Mouse (Mus musculus): ENCODE measurements around the gene Cers2. TPM values are rescaled to one million over a fixed set of nuclear protein-coding genes. Genes with fewer than 3 reads are reported as not detected.

The Cers2 gene
- polyA plus RNA-seq, 1 experiment: 95.7 TPM

DNA sequence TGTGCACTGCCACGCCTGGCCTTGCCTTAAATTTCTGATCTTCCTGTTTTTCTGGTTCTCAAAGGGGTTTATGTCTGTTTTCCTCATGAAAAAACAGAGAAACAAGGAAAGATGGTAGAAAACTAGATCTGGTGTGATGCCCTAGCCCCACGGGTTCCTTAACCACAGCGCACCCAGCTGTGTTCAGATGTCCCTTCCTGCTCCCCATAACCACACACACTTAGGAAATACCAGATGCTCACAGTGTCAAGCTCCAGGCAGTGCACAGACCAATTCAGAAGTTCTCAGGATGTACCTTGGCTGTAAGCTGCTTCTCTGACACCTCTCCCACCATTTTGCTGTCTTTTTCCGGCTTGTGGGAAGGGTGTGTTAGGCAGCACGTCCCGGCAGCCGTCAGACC is 20.3 kb upstream of the Cers2 start:
- H3K27me3 ChIP-seq (ENCODE audit: control insufficient read depth, insufficient read depth, low read length): no peaks in the 10 kb centered on the region
- 53% methylated on average over 7 of the region's 7 CpGs for WGBS
- no peak for TF ChIP-seq CTCF (IDR thresholded peaks at IDR 0.05; ENCODE audit: extremely low read depth, insufficient read depth, insufficient read length, insufficient replicate concordance)
- TF ChIP-seq POLR2A (IDR thresholded peaks at IDR 0.05; ENCODE audit: low read depth, low read length): no peak
- peaks cover 17% of the 10 kb centered on the region for H3K36me3 ChIP-seq (ENCODE audit: control insufficient read depth, insufficient read depth, low read length)
- H3K4me3 ChIP-seq (ENCODE audit: extremely low read depth, insufficient read depth, insufficient read length): no peak overlapping the region
- H3K27ac ChIP-seq (ENCODE audit: insufficient read depth, low read length): no peak overlapping the region
- no peaks in the 10 kb centered on the region; the same call in 1 of the 2 replicates for H3K4me1 ChIP-seq (ENCODE audit: control insufficient read depth, insufficient read depth, insufficient read length)
- no peak for DNase-seq (ENCODE audit: low read depth in 1 of 2, low spot score in 2 of 2)

- no peaks in the 10 kb centered on the region; the same call in 1 of the 2 replicates for H3K4me1 ChIP-seq (ENCODE audit: control insufficient read depth, insufficient read depth, insufficient read length)
- no peaks in the 10 kb centered on the region for H3K27me3 ChIP-seq (ENCODE audit: control insufficient read depth, insufficient read depth, low read length)
- no peak for TF ChIP-seq POLR2A (IDR thresholded peaks at IDR 0.05; ENCODE audit: low read depth, low read length)
- no peak for TF ChIP-seq CTCF (IDR thresholded peaks at IDR 0.05; ENCODE audit: extremely low read depth, insufficient read depth, insufficient read length, insufficient replicate concordance)
- no peak overlapping the region for H3K4me3 ChIP-seq (ENCODE audit: extremely low read depth, insufficient read depth, insufficient read length)
- H3K36me3 ChIP-seq (ENCODE audit: control insufficient read depth, insufficient read depth, low read length): peaks cover 17% of the 10 kb centered on the region
- no peak for DNase-seq (ENCODE audit: low read depth in 1 of 2, low spot score in 2 of 2)
- WGBS: 86% methylated on average over 5 of the region's 5 CpGs
- no peak overlapping the region for H3K27ac ChIP-seq (ENCODE audit: insufficient read depth, low read length)
These were observed 19.9 kb upstream of the Cers2 start for GRCm38 (mm10) chr3:95294718-95295117.

DNA sequence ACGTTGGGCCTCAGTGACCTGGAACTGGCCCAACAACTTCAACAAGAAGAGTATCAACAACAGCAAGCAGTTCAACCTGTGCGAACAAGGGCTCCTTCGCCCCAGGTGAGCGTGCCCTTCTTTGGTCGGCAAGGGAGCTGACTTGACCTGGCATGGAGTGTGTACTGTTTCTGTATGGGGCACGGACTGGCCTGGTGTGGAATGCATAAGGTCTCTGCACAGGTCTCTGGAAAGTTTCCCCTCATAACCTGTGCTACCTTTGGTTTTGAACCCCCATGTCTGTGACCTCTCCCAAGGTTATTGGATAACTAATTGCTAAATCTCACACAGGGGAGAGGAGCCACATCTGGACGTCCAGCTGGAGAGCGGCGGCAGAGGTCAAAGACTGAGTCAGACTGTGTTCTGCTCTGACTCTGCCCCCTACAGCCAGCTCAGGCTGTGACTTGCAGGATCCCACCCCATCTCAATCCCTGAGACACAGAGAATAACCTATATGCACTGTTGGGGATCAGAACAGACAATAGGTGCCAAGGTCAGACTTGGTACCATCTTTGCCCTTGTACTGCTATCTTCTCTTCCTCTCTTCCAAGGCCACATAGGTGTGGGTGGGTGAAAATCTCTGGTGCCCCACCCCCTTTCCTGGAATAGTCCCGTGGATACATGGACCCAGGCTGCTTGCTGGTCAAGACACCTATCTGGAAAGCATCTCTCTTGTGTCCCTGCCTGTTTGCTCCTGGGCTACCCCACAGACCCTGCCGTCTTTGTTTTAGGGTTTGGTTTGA is 19.1 kb upstream of the Cers2 start:
- DNase-seq (ENCODE audit: low read depth in 1 of 2, low spot score in 2 of 2): no peak
- 89% methylated on average over 11 of the region's 11 CpGs for WGBS
- Histone ChIP-seq H3K4me1 (ENCODE audit: control insufficient read depth, insufficient read depth, insufficient read length) (no peaks in the 10 kb centered on the region; the same call in 1 of the 2 replicates), H3K27me3 (ENCODE audit: control insufficient read depth, insufficient read depth, low read length) (no peaks in the 10 kb centered on the region), H3K27ac (ENCODE audit: insufficient read depth, low read length) (no peak overlapping the region), H3K36me3 (ENCODE audit: control insufficient read depth, insufficient read depth, low read length) (peaks cover 17% of the 10 kb centered on the region), H3K4me3 (ENCODE audit: extremely low read depth, insufficient read depth, insufficient read length) (no peak overlapping the region)
- TF ChIP-seq CTCF (IDR thresholded peaks at IDR 0.05; ENCODE audit: extremely low read depth, insufficient read depth, insufficient read length, insufficient replicate concordance) (no peak), POLR2A (IDR thresholded peaks at IDR 0.05; ENCODE audit: low read depth, low read length) (no peak)

DNA sequence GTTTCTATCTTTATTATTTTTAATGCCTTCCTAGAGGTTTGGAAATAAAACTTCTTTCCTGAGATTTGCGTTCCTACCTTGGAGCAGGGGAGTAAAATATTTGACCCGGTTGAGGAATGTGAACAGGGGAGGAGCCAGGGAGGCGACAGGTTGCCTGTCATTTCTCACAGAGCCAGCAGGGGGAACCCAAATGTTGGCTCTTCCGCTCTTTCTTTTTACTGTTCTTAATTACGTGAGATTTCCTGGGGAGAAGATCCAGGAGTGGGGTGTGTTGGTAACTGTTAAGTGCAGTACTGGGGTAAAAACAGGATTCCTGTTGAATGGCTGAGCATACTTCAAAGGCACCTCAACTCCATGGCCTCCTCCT is 18.5 kb upstream of the Cers2 start:
- TF ChIP-seq CTCF (IDR thresholded peaks at IDR 0.05; ENCODE audit: extremely low read depth, insufficient read depth, insufficient read length, insufficient replicate concordance) (peak; percentile 70; the same call in 1 of the 2 replicates), POLR2A (IDR thresholded peaks at IDR 0.05; ENCODE audit: low read depth, low read length) (no peak)
- DNase-seq (ENCODE audit: low read depth in 1 of 2, low spot score in 2 of 2): peak in 1 of 2 experiments; percentile 48
- Histone ChIP-seq H3K27ac (ENCODE audit: insufficient read depth, low read length) (no peak overlapping the region), H3K36me3 (ENCODE audit: control insufficient read depth, insufficient read depth, low read length) (peaks cover 17% of the 10 kb centered on the region), H3K27me3 (ENCODE audit: control insufficient read depth, insufficient read depth, low read length) (no peaks in the 10 kb centered on the region), H3K4me1 (ENCODE audit: control insufficient read depth, insufficient read depth, insufficient read length) (no peaks in the 10 kb centered on the region; the same call in 1 of the 2 replicates), H3K4me3 (ENCODE audit: extremely low read depth, insufficient read depth, insufficient read length) (no peak overlapping the region)
- WGBS: 10% methylated on average over 5 of the region's 5 CpGs

- Histone ChIP-seq H3K27me3 (ENCODE audit: control insufficient read depth, insufficient read depth, low read length) (no peaks in the 10 kb centered on the region), H3K27ac (ENCODE audit: insufficient read depth, low read length) (no peak overlapping the region), H3K4me1 (ENCODE audit: control insufficient read depth, insufficient read depth, insufficient read length) (no peaks in the 10 kb centered on the region; the same call in 1 of the 2 replicates), H3K4me3 (ENCODE audit: extremely low read depth, insufficient read depth, insufficient read length) (no peak overlapping the region), H3K36me3 (ENCODE audit: control insufficient read depth, insufficient read depth, low read length) (peaks cover 12% of the 10 kb centered on the region)
- WGBS: 90% methylated on average over 7 of the region's 7 CpGs
- TF ChIP-seq POLR2A (IDR thresholded peaks at IDR 0.05; ENCODE audit: low read depth, low read length) (no peak), CTCF (IDR thresholded peaks at IDR 0.05; ENCODE audit: extremely low read depth, insufficient read depth, insufficient read length, insufficient replicate concordance) (no peak)
- no peak for DNase-seq (ENCODE audit: low read depth in 1 of 2, low spot score in 2 of 2)
These were observed 16.6 kb upstream of the Cers2 start for GRCm38 (mm10) chr3:95298018-95298417.

DNA sequence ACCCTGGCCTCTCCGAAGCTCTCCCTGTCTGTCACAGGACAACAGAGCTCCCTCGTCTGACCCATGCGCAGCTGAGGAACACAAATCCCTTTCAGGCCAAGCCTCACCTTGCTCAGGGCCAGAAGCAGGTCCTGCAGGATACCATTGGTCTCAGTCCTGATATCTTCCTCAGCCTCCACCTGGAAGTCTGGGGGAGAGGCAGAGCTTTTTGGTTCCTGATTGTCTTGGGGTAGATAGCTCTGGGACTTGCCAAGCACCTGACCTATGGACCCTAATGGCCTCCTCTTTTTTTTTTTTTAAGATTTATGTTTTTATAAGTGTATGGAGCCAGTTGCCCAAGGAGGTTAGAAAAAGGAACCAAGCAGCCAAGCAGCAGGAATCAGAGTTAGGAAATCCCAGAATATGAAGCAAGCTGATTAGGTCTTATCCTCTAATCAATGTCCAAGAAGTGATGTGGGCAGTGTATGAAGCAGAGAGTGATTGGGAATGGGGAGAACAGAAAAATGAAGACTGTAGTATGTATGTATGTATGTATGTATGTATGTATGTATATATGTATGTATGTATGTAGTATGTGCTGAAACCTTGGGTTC is 13.3 kb upstream of the Cers2 start:
- Histone ChIP-seq H3K27ac (ENCODE audit: insufficient read depth, low read length) (no peak overlapping the region), H3K27me3 (ENCODE audit: control insufficient read depth, insufficient read depth, low read length) (no peaks in the 10 kb centered on the region), H3K36me3 (ENCODE audit: control insufficient read depth, insufficient read depth, low read length) (no peaks in the 10 kb centered on the region), H3K4me3 (ENCODE audit: extremely low read depth, insufficient read depth, insufficient read length) (no peak overlapping the region), H3K4me1 (ENCODE audit: control insufficient read depth, insufficient read depth, insufficient read length) (no peaks in the 10 kb centered on the region)
- no peak for DNase-seq (ENCODE audit: low read depth in 1 of 2, low spot score in 2 of 2)
- TF ChIP-seq POLR2A (IDR thresholded peaks at IDR 0.05; ENCODE audit: low read depth, low read length): no peak
- no peak for TF ChIP-seq CTCF (IDR thresholded peaks at IDR 0.05; ENCODE audit: extremely low read depth, insufficient read depth, insufficient read length, insufficient replicate concordance)
- 95% methylated on average over 3 of the region's 3 CpGs for WGBS

DNA sequence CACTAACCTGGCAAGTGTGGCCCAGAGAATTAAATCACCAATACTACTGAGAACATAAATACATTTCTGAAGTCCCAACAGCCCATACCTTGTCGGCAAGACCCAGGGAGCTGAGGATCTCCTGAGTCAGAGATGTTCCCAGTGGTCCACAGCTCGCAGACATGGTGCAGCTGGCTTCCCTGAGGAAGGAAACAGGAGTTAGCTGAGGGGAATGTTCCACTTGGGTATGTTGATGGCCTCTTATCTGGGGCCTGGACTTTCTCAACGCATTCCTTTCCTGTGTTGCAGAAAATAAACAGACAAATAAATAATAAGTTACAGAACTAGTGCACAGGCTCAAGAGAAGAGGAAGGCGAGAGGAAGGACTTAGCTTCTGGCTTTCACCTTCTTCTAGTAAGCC is 8.3 kb upstream of the Cers2 start:
- Histone ChIP-seq H3K36me3 (ENCODE audit: control insufficient read depth, insufficient read depth, low read length) (no peaks in the 10 kb centered on the region), H3K4me3 (ENCODE audit: extremely low read depth, insufficient read depth, insufficient read length) (no peak overlapping the region), H3K4me1 (ENCODE audit: control insufficient read depth, insufficient read depth, insufficient read length) (no peaks in the 10 kb centered on the region; the same call in 1 of the 2 replicates), H3K27ac (ENCODE audit: insufficient read depth, low read length) (no peak overlapping the region), H3K27me3 (ENCODE audit: control insufficient read depth, insufficient read depth, low read length) (no peaks in the 10 kb centered on the region)
- DNase-seq (ENCODE audit: low read depth in 1 of 2, low spot score in 2 of 2): no peak
- WGBS: 87% methylated on average over 4 of the region's 4 CpGs
- no peak for TF ChIP-seq CTCF (IDR thresholded peaks at IDR 0.05; ENCODE audit: extremely low read depth, insufficient read depth, insufficient read length, insufficient replicate concordance)
- TF ChIP-seq POLR2A (IDR thresholded peaks at IDR 0.05; ENCODE audit: low read depth, low read length): no peak

All from spleen, adult 2 months (tissue).